Mouse (Mus musculus) embryonic facial prominence, embryonic 10.5 days (tissue): ENCODE measurements around the gene Atad1. TPM values are rescaled to one million over a fixed set of nuclear protein-coding genes. Genes with fewer than 3 reads are reported as not detected.

Source experiments
- DNase-seq: peaks from one replicate; pipeline ENCODE4 v3.0.0-alpha.2; 2017; ENCODE audit warnings: low spot score
- H3K27ac ChIP-seq: fragments of 300-500 bp; sonication (generic); replicated peaks from 2 replicates; pipeline ENCODE4 v1.5.1; 2016; ENCODE audit warnings: mild to moderate bottlenecking
- H3K27me3 ChIP-seq: fragments of 300-500 bp; sonication (generic); replicated peaks from 2 replicates; pipeline ENCODE4 v1.6.1; 2016; ENCODE audit warnings: low read depth, mild to moderate bottlenecking; ENCODE audit not compliant: poor library complexity, severe bottlenecking
- H3K36me3 ChIP-seq: fragments of 300-500 bp; sonication (generic); replicated peaks from 2 replicates; pipeline ENCODE4 v1.6.1; 2016; ENCODE audit warnings: mild to moderate bottlenecking, moderate library complexity
- H3K4me1 ChIP-seq: fragments of 300-500 bp; sonication (generic); 2 replicates; pipeline ENCODE4 v1.6.1; 2016
- H3K4me3 ChIP-seq: fragments of 300-500 bp; sonication (generic); 2 replicates; pipeline ENCODE4 v1.5.1; 2016; ENCODE audit warnings: mild to moderate bottlenecking, moderate library complexity
- H3K9me3 ChIP-seq: fragments of 300-500 bp; sonication (generic); 2 replicates; pipeline ENCODE4 v1.6.1; 2016; ENCODE audit warnings: mild to moderate bottlenecking
- WGBS: fragments of 180-500 bp; shearing (Covaris S2); methylation state at CpG from one replicate; pipeline ENCODE4 v1.1.7; 2016; 5-methylcytosine and 5-hydroxymethylcytosine counted together
- polyA plus RNA-seq: library from polyadenylated mRNA; unstranded; fragments of >200 nt; fragmentation: Nextera tagmentation; extraction: Ambion mirVana; gene quantifications from 2 replicates; pipeline ENCODE4 v1.2.1, GENCODE M21; 2016

Gene Atad1
- polyA plus RNA-seq, 1 experiment from 2014 or later = 66.6 TPM

GRCm38 (mm10) chr19:32651046-32651445 lies 88.5 kb downstream of the Atad1 start:
- WGBS = 88% methylated on average over 5 of the region's 5 CpGs
- no peaks in the 10 kb centered on the region for H3K27me3 ChIP-seq
- 0 out of 2 replicates have a peak, but pooled peaks cover 7% of the 10 kb centered on the region for H3K4me1 ChIP-seq
- no peaks in the 10 kb centered on the region; the same call in 1 of the 2 replicates for H3K9me3 ChIP-seq
- DNase-seq = no peak
- H3K36me3 ChIP-seq = no peaks in the 10 kb centered on the region
- H3K27ac ChIP-seq = no peak overlapping the region
- H3K4me3 ChIP-seq = no peak overlapping the region

- Histone ChIP-seq H3K4me1 (0 out of 2 replicates have a peak, but pooled peaks cover 7% of the 10 kb centered on the region), H3K9me3 (peaks cover 4% of the 10 kb centered on the region; the same call in 1 of the 2 replicates), H3K4me3 (no peak overlapping the region), H3K27ac (no peak overlapping the region), H3K27me3 (no peaks in the 10 kb centered on the region), H3K36me3 (no peaks in the 10 kb centered on the region)
- WGBS = 31% methylated on average over 10 of the region's 10 CpGs
- DNase-seq = no peak
Measured at GRCm38 (mm10) chr19:32648019-32648571, 91.5 kb downstream of the Atad1 start.

GRCm38 (mm10) chr19:32646382-32646781 lies 93.2 kb downstream of the Atad1 start:
- H3K27me3 ChIP-seq = no peaks in the 10 kb centered on the region
- no peak for DNase-seq
- no peaks in the 10 kb centered on the region for H3K36me3 ChIP-seq
- no peak overlapping the region for H3K27ac ChIP-seq
- 0 out of 2 replicates have a peak, but pooled peaks cover 7% of the 10 kb centered on the region for H3K4me1 ChIP-seq
- WGBS = 90% methylated on average over 3 of the region's 3 CpGs
- peaks cover 4% of the 10 kb centered on the region; the same call in 1 of the 2 replicates for H3K9me3 ChIP-seq
- no peak overlapping the region for H3K4me3 ChIP-seq

- no peaks in the 10 kb centered on the region for H3K36me3 ChIP-seq
- H3K9me3 ChIP-seq = peaks cover 4% of the 10 kb centered on the region; the same call in 1 of the 2 replicates
- no peaks in the 10 kb centered on the region for H3K27me3 ChIP-seq
- no peak overlapping the region for H3K27ac ChIP-seq
- 0 out of 2 replicates have a peak, but pooled peaks cover 7% of the 10 kb centered on the region for H3K4me1 ChIP-seq
- DNase-seq = no peak
- H3K4me3 ChIP-seq = no peak overlapping the region
- WGBS = 93% methylated on average over 7 of the region's 7 CpGs
Measured at GRCm38 (mm10) chr19:32645939-32646338, 93.6 kb downstream of the Atad1 start.

- Histone ChIP-seq H3K36me3 (no peaks in the 10 kb centered on the region), H3K27me3 (no peaks in the 10 kb centered on the region), H3K9me3 (peaks cover 4% of the 10 kb centered on the region; the same call in 1 of the 2 replicates), H3K4me3 (no peak overlapping the region), H3K27ac (no peak overlapping the region), H3K4me1 (0 out of 2 replicates have a peak, but pooled peaks cover 7% of the 10 kb centered on the region)
- no peak for DNase-seq
- WGBS = 91% methylated on average over 3 of the region's 3 CpGs
Measured at GRCm38 (mm10) chr19:32643642-32644041, 95.9 kb downstream of the Atad1 start.

GRCm38 (mm10) chr19:32641995-32642394 lies 97.6 kb downstream of the Atad1 start:
- Histone ChIP-seq H3K36me3 (no peaks in the 10 kb centered on the region), H3K9me3 (peaks cover 4% of the 10 kb centered on the region; the same call in 1 of the 2 replicates), H3K4me3 (no peak overlapping the region), H3K27me3 (no peaks in the 10 kb centered on the region), H3K27ac (no peak overlapping the region), H3K4me1 (peaks cover 8% of the 10 kb centered on the region; the same call in 1 of the 2 replicates)
- WGBS = 83% methylated on average over 8 of the region's 8 CpGs
- no peak for DNase-seq

- Histone ChIP-seq H3K4me1 (peaks cover 10% of the 10 kb centered on the region; the same call in 1 of the 2 replicates), H3K36me3 (no peaks in the 10 kb centered on the region), H3K27ac (no peak overlapping the region), H3K27me3 (no peaks in the 10 kb centered on the region), H3K9me3 (peaks cover 4% of the 10 kb centered on the region; the same call in 1 of the 2 replicates), H3K4me3 (no peak overlapping the region)
- DNase-seq = no peak
- WGBS = 94% methylated on average over 7 of the region's 7 CpGs
Measured at GRCm38 (mm10) chr19:32641535-32641934, 98.1 kb downstream of the Atad1 start.

GRCm38 (mm10) chr19:32638276-32638903 lies 101.2 kb downstream of the Atad1 start:
- DNase-seq = no peak
- 56% methylated on average over 13 of the region's 13 CpGs for WGBS
- Histone ChIP-seq H3K4me1 (peaks cover 12% of the 10 kb centered on the region; the same call in 1 of the 2 replicates), H3K9me3 (peaks cover under 1% of the 10 kb centered on the region; the same call in 1 of the 2 replicates), H3K36me3 (no peaks in the 10 kb centered on the region), H3K27me3 (no peaks in the 10 kb centered on the region), H3K4me3 (no peak overlapping the region), H3K27ac (no peak overlapping the region)

GRCm38 (mm10) chr19:32637357-32638275 lies 102.0 kb downstream of the Atad1 start:
- H3K36me3 ChIP-seq = no peaks in the 10 kb centered on the region
- peaks cover 12% of the 10 kb centered on the region; the same call in 1 of the 2 replicates for H3K4me1 ChIP-seq
- 71% methylated on average over 16 of the region's 16 CpGs for WGBS
- no peaks in the 10 kb centered on the region for H3K9me3 ChIP-seq
- no peaks in the 10 kb centered on the region for H3K27me3 ChIP-seq
- H3K4me3 ChIP-seq = no peak overlapping the region
- H3K27ac ChIP-seq = 0 out of 2 replicates have a peak overlapping the region, but pooled peaks have one; percentile 37
- DNase-seq = no peak

- Histone ChIP-seq H3K27me3 (no peaks in the 10 kb centered on the region), H3K27ac (peak overlapping the region; percentile 14; the same call in 1 of the 2 replicates), H3K4me3 (no peak overlapping the region), H3K36me3 (no peaks in the 10 kb centered on the region), H3K9me3 (no peaks in the 10 kb centered on the region), H3K4me1 (peaks cover 12% of the 10 kb centered on the region; the same call in 1 of the 2 replicates)
- WGBS = 70% methylated on average over 8 of the region's 8 CpGs
- no peak for DNase-seq
Measured at GRCm38 (mm10) chr19:32634916-32635315, 104.7 kb downstream of the Atad1 start.

GRCm38 (mm10) chr19:32628572-32629132 lies 110.9 kb downstream of the Atad1 start:
- H3K27ac ChIP-seq = no peak overlapping the region
- H3K4me3 ChIP-seq = no peak overlapping the region
- 83% methylated on average over 7 of the region's 7 CpGs for WGBS
- no peak for DNase-seq
- no peaks in the 10 kb centered on the region for H3K9me3 ChIP-seq
- peaks cover 6% of the 10 kb centered on the region for H3K4me1 ChIP-seq
- H3K36me3 ChIP-seq = no peaks in the 10 kb centered on the region
- no peaks in the 10 kb centered on the region for H3K27me3 ChIP-seq

- no peak overlapping the region for H3K4me3 ChIP-seq
- no peaks in the 10 kb centered on the region for H3K9me3 ChIP-seq
- DNase-seq = no peak
- no peak overlapping the region for H3K27ac ChIP-seq
- no peaks in the 10 kb centered on the region for H3K36me3 ChIP-seq
- 83% methylated on average over 4 of the region's 4 CpGs for WGBS
- peaks cover 6% of the 10 kb centered on the region for H3K4me1 ChIP-seq
- no peaks in the 10 kb centered on the region for H3K27me3 ChIP-seq
Measured at GRCm38 (mm10) chr19:32627631-32628030, 112.0 kb downstream of the Atad1 start.
